Mouse (Mus musculus) inflammation-experienced regulatory T-cells, adult 16 weeks (primary cell): Measurements from ENCODE around the gene Zfp518b. TPM values are rescaled to one million over a fixed set of nuclear protein-coding genes. Genes with fewer than 3 reads are reported as not detected.

Experiments
- polyA plus RNA-seq: library from polyadenylated mRNA; unstranded; fragments of 100-300 nt; shearing (Covaris generic); gene quantifications from one replicate; pipeline ENCODE4 v1.2.1, GENCODE M21; 2017

The Zfp518b gene
- polyA plus RNA-seq = 1.7 TPM

GRCm38 (mm10) chr5:38684164-38684911, at the start of gene Zfp518b:
Gene Zfp518b (minus strand): TSS chr5:38684826.

Other genes starting within 250 kb of the Zfp518b start
- 8.8 TPM for gene Slc2a9, start 181.7 kb downstream of the Zfp518b start, polyA plus RNA-seq
- gene Wdr1, start 121.6 kb downstream of the Zfp518b start, polyA plus RNA-seq = 523 TPM
- gene Clnk, start 192.0 kb upstream of the Zfp518b start, polyA plus RNA-seq = not detected